Mouse (Mus musculus): ENCODE measurements around the gene Pla2g6. TPM values are rescaled to one million over a fixed set of nuclear protein-coding genes. Genes with fewer than 3 reads are reported as not detected.

Pla2g6 gene
- 40.2 and 50.6 TPM in 2 replicates for polyA plus RNA-seq (2012; rRNA removed; ENCODE audit: low replicate concordance)

DNA sequence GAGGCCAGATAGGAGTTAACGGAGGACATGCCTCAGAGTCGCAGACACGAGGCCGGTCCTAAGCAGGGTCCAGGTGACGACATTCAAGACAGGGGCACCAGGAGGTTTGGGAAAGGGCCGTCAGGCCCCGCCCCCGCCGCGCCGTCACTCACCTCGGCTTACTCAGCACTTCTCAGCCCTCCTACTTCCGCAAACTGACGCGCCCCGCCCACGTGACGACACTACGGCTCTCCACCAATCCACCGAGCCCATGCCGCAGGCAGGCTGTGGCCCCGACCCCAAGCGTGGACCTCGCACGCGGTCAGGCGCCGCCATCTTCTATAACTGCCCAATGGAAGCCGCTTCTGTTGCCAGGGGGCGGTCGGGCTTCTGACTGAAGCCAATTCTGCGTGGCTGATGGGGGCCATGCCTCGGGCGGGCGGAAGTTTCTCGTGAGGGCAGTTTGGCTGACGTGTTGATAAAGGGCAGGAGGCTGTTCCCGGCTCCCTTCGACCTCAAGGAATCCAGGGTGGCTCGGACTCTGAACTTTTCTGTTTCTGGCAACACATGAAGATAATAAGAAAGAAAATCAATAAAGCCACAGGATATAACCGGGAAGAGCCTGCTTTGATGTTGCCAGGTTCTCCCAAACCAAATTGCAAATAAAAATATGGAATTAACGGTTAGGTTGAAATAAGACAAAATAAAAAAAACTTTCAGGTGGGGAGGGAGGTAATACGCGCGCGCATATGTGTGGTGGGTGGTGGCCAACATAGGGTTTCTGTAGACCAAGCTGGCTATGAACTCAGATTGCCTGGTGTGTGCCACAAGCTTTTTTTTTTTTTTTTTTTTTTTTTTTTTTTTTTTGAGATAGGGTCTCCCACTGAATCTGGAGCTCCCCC is at the start of gene Pla2g6:
TSS of gene Pla2g6 (minus strand) at position 333 of the 881 bp plus-strand sequence.

DNA sequence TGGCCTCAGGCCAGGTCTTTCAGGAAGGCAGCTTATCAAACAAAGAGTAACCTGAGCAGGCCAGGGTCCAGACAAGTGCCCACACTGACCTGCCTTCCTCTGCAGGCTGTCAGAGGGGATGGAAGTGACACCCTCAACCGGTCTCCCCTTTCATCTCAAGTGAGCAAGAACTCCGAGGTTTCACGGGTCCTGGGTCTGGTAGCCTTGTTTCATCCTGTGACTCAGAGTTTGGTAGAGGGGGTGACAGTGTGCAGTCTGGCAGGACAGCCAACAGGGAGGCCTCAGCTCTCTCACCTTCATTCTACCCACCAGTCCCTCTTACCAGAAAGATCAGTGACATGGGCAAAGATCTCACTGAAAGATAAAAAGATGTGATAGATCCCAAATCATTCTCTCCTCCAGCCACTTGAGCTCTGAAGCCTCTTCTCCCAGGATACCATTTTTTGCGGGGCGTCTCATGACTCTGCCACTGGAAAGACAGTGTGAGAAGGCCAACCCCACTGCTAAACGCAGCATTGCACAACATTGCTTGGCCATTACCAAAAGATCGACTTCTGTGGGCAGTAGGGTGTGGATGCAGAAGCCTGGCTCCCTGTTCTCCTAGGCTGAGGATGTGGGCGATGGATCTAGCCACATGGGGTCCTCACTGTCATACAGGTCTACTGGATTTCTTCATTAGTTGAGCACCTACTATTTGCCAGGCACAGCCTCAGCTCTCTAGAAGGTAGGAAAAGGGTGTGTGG is 18.0 kb upstream of the Pla2g6 start, which contains the start of gene Maff:
TSS of gene Maff (plus strand) at position 571 of the 743 bp plus-strand sequence.

DNA sequence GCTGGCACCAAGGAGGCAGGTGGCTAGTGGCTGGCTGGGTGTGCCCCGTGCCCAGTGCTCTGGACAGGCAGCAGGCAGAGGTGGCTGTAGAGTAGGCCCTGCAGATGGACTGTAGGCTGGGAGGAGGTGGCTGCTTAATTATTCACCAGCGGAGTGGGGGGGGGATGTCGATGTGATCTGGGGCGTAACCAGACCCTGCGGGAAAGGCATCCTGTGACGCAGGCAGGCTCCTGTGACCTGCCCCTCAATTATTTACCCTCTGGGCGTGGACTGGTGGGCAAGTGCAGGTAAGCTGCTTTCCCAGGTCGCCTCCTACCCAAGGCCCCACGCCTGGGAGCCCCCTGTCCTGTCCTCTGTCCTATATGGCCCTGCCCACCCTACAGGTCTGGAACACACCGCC is 42.8 kb downstream of the Pla2g6 start, which contains the start of gene Baiap2l2:
TSS of gene Baiap2l2 (minus strand) at position 139 of the 400 bp plus-strand sequence.

GRCm38 (mm10) chr15:79254661-79255060 is 73.5 kb downstream of the Pla2g6 start, which contains the start of gene Slc16a8:
Gene Slc16a8 (minus strand): TSS chr15:79254761.

Other genes starting within 250 kb of the Pla2g6 start
- gene Micall1, start 219.5 kb downstream of the Pla2g6 start, polyA plus RNA-seq (2012; rRNA removed; ENCODE audit: low replicate concordance) = 19.0 and 20.5 TPM in 2 replicates
- 39.5 and 50.7 TPM in 2 replicates for gene Polr2f, start 187.4 kb downstream of the Pla2g6 start, polyA plus RNA-seq (2012; rRNA removed; ENCODE audit: low replicate concordance)
- gene 1700088E04Rik, start 187.1 kb downstream of the Pla2g6 start, polyA plus RNA-seq (2012; rRNA removed; ENCODE audit: low replicate concordance) = 0.91 and 1.4 TPM in 2 replicates
- gene Sox10, start 163.2 kb downstream of the Pla2g6 start, polyA plus RNA-seq (2012; rRNA removed; ENCODE audit: low replicate concordance) = 2.8 and 3.6 TPM in 2 replicates
- gene Pick1, start 99.2 kb downstream of the Pla2g6 start, polyA plus RNA-seq (2012; rRNA removed; ENCODE audit: low replicate concordance) = 26.4 and 32.8 TPM in 2 replicates
- 0.09 TPM in 1 of 2 replicates, not detected in the other for gene Gm49486, start 99.0 kb downstream of the Pla2g6 start, polyA plus RNA-seq (2012; rRNA removed; ENCODE audit: low replicate concordance)
- gene Slc16a8, start 73.6 kb downstream of the Pla2g6 start, polyA plus RNA-seq (2012; rRNA removed; ENCODE audit: low replicate concordance) = 0.78 and 2.5 TPM in 2 replicates
- 360 and 593 TPM in 2 replicates for gene Baiap2l2, start 42.9 kb downstream of the Pla2g6 start, polyA plus RNA-seq (2012; rRNA removed; ENCODE audit: low replicate concordance)
- 5.3 and 21.1 TPM in 2 replicates for gene Maff, start 18.2 kb upstream of the Pla2g6 start, polyA plus RNA-seq (2012; rRNA removed; ENCODE audit: low replicate concordance)
- gene Tmem184b, start 75.2 kb upstream of the Pla2g6 start, polyA plus RNA-seq (2012; rRNA removed; ENCODE audit: low replicate concordance) = 97.5 and 100 TPM in 2 replicates
- gene Csnk1e, start 127.2 kb upstream of the Pla2g6 start, polyA plus RNA-seq (2012; rRNA removed; ENCODE audit: low replicate concordance) = 14.1 and 18.0 TPM in 2 replicates
- gene Kcnj4, start 176.9 kb upstream of the Pla2g6 start, polyA plus RNA-seq (2012; rRNA removed; ENCODE audit: low replicate concordance) = not detected in 2 replicates
- 12.8 and 13.6 TPM in 2 replicates for gene Kdelr3, start 188.0 kb upstream of the Pla2g6 start, polyA plus RNA-seq (2012; rRNA removed; ENCODE audit: low replicate concordance)
- gene Ddx17, start 218.4 kb upstream of the Pla2g6 start, polyA plus RNA-seq (2012; rRNA removed; ENCODE audit: low replicate concordance) = 70.0 and 89.2 TPM in 2 replicates

All from duodenum, adult 2 months (tissue).